Mouse (Mus musculus) embryo, embryonic 11.5 days (tissue): ENCODE results near the gene Kcnj12.

ENCODE experiments used
- DNase-seq: peaks from one replicate; pipeline ENCODE4 v3.0.0-alpha.2; 2012; ENCODE audit warnings: low read depth, low spot score

Gene Kcnj12

DNA sequence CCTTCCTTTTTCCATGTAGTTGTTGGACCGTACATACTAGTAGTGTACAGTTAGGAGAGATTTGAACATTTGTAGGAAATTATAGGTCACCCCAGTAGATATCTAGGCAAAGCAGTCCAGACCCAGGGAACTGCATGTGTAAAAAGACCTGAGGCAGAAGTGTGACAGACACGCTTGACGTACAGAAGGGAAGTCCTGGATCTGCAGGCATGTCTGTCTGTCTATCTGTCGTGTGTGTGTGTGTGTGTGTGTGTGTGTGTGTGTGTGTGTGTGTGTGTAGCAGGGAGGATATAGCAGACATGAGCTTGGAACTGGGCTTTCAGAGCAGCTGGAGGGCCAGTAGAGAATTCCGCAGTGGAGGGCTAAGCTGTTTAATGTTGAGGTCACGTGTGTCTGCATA is 87.3 kb downstream of the Kcnj12 start:
- no peak for DNase-seq

DNA sequence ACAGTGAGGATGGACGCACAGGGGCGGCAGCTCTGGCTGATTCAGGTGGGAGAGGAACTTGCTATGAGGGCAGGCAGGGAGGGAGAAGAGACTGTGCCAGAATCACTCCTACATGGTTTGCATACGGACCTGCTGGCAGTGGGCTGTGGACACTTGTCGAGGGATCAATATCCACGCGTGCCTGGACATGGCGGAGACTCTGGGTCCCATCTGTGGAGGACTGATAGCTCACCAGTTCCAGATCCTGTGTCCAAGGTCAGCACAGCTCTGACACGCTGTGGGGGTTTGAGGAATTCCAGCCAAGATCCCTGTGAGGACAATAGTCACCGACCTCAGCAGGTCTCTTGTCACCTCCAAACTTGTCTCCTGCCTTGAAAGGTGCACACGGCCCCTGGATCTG is 87.7 kb downstream of the Kcnj12 start:
- DNase-seq = no peak

- no peak for DNase-seq
These were observed 88.6 kb downstream of the Kcnj12 start for GRCm38 (mm10) chr11:61110928-61111327.

- DNase-seq = no peak
These were observed 89.1 kb downstream of the Kcnj12 start for GRCm38 (mm10) chr11:61111472-61111871.

DNA sequence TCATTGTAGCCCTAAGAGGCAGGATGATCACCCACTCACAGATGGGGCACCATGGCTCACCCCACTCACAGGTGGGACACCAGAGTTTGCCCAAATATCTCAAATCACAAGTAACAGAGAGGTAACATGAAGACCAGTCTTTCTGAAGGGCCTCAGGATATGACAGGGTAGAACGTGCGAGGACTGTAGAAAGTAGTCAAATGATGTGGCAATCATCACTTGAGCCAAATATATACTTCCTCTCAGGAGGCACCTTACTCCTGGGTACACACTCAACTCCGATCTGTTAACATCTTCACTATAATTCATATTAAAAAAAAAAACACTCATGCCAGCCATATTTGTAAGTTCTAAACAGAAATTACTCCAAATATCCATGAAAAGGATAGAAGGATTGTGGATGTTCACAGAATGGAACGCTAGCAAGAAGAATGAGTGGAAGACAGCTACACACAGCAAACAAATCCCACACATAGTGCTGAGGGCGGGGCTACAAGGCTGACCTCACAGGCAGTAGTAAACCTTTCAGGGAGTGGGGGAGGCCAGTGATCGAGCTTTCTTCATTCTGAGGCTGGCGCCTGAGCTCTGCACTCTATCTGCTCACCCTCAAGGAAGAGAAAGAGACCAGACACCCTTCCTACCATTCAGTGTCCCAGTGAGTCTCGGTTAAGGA is 90.1 kb downstream of the Kcnj12 start:
- no peak for DNase-seq

DNA sequence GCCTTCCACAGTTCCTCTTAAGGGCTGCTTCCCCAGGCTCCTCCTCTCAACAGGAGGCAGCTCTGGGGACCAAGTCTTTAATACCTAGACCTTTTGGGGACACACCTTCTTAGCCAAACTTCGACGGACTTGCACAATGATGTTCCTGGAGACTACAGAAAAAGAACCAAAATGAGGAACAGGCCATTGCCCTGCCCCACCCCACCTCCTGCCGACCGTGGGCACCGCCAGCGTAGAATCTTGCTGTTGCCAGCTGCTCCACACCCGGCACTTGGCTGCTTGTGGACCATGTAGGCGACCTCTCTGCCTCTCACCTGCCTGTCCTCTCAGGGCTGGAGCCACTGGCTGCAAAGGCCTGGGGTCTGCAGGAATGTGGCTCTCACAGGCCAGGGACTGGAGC is 93.9 kb downstream of the Kcnj12 start:
- DNase-seq = no peak

DNA sequence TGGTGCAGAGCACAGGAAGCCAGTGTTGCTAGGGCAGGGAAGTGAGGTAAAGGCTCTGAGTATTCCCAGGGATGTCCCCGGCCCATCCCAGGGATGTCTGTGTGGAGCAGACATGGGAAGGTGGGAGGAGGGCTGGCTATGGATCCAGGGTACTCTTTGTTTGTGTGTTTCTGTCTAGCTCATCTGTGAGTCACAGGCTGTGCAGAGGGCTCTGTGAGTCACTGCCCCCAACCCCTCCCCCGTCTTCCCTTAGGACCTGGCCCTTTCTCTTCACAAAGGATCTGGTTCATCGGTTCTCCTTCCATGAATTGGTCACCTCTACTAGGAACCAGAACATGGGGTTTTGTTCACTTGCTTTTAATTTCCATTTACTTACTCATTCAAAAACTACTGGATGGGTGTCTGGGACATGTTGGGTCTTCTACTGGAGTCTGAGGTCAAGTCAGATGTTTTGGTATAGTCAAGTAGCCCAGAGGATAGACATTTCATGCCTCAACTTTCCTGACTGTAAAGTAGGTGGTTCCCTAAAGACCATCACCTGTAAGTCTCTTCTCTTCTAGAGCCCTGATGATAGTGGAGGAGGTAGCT is 97.7 kb downstream of the Kcnj12 start:
- DNase-seq = no peak
